Mouse (Mus musculus) lung, postnatal 10 days (tissue): ENCODE results near the gene Rab7.
"Not testable (repeated sequence)": the region's sequence is repeated elsewhere in the genome, so short reads cannot be mapped to it uniquely, and the experiment has no call there.

ENCODE experiments used
- DNase-seq: peaks from one replicate; pipeline ENCODE4 v3.0.0; 2021

The Rab7 gene

GRCm38 (mm10) chr6:87997706-87998265 is 47.3 kb downstream of the Rab7 start:
- peak; percentile 81 for DNase-seq

GRCm38 (mm10) chr6:87996606-87997005 is 48.5 kb downstream of the Rab7 start:
- no peak for DNase-seq

DNA sequence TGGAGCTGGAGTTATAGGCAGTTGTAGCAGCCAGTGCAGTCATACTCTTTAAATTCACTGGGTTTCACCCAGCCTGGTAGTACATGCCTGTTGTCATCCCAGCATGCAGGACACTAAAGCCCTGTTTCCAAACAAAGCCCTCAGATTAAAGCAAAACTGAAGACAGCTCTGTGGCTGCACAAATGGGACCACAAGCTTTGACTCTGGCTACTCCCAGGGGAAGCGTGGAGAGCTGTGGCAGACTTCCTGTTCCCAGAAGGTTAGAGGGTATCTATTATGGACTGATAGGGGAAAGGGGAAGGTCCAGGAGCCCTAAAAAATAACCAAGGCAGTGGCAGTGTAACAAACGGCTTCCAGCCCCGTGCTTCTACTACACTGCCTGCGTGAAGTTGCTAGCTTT is 49.6 kb downstream of the Rab7 start:
- no peak for DNase-seq

- peak; percentile 40 for DNase-seq
Observed at GRCm38 (mm10) chr6:87993790-87994571, 51.1 kb downstream of the Rab7 start.

DNA sequence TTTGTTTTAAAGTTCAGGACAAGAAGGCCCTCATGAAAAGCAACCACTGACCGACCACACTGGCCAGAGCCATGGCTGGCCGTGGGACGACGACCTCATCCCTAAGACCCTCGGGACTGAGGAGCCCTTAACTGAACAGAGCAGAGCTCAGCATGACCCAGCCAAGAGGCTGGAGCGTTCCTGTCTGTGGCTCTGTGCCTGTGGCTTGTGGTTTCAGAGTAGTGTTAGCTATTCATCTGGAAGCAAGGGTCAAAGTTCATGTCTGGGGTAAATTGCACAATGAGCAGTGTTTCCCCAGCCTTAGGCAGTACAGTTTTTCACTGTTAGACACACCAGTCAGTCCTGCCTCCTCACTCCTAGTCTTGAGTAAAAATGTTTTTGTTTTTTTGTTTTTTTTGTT is 52.3 kb downstream of the Rab7 start:
- DNase-seq, result peak; percentile 72

GRCm38 (mm10) chr6:87991886-87992285 is 53.2 kb downstream of the Rab7 start:
- no peak for DNase-seq

DNA sequence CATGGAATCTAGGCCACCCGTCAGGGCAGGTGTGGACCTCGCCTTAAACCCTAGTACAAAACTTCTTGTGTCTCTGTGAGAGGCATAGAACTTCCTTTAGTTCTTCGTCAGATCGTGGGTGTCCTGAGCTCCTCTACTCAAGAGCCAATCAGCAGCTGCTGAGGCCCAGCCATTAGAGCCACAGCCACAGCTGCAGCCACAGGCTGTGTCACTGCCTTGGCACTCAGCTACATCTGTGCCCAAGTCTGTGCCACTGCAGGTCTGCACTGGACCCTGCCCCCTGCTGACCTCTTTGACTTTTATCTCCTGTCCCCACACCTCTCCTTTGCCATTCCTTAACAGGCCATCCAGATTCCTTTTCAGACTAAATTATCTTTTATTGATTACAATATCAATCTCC is 53.9 kb downstream of the Rab7 start:
- DNase-seq, result no peak

- DNase-seq, result no peak
Observed at GRCm38 (mm10) chr6:87982506-87982905, 62.6 kb downstream of the Rab7 start.

DNA sequence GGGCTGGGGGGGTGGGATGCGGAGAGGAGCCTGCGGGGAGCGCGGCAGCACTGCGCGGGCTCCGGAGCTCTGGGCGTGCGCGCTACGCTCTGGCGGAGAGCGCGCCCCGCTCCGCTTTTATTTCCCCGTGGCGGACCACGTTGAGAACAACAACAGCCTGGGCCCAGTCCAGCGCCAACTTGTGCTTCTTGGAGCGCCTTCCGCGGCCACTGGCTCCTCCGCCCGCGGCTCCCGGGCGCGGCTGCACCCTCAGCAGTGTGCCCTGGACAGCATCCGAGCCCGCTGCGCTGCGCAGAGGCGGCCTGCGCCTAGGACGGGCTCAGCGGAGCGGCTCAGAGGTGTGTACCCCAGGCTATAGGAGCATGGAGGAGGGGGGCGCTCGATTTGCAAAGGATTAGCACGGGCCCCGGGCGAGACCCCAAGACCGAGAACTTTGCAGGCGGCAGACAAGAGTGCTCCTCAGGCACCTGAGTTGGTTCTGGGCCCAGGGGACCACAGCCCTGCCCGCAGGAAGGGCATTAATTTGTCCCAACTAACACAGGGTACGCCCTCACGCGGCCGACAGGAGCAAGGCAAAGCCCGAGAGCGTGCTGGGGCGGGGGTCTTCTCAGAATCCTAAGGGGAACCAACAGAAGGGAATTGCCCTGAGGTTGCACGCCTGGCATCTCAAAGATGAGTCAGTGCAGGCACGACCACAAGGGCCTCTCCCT is 63.4 kb downstream of the Rab7 start, which contains the start of gene H1fx:
Gene H1fx (minus strand): TSS at position 91 of the 710 bp plus-strand sequence.
- peak; percentile 84 for DNase-seq

DNA sequence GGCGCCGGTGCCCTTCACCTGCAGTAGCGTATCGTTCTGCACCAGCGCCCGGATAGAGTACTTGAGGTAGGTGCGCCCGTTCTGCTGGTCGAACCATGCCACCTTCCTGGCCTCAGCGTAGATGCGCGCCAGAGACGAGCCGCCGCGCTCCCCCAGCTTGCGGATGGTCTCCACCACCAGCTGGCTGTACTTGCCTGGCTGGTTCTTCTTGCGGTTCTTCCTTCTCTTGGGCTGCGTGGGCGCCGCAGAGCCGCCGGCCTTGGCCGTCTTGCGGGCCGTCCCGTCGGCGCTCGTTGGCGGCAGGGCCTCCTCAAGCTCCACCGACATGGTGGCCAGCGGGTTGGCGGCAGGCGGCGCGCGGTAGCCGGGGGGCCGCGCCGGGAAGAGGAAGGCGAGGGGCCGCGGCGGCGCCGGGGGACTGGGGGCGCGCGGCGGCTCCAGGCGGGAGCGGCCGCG is 64.0 kb downstream of the Rab7 start:
- peak; percentile 37 for DNase-seq

DNA sequence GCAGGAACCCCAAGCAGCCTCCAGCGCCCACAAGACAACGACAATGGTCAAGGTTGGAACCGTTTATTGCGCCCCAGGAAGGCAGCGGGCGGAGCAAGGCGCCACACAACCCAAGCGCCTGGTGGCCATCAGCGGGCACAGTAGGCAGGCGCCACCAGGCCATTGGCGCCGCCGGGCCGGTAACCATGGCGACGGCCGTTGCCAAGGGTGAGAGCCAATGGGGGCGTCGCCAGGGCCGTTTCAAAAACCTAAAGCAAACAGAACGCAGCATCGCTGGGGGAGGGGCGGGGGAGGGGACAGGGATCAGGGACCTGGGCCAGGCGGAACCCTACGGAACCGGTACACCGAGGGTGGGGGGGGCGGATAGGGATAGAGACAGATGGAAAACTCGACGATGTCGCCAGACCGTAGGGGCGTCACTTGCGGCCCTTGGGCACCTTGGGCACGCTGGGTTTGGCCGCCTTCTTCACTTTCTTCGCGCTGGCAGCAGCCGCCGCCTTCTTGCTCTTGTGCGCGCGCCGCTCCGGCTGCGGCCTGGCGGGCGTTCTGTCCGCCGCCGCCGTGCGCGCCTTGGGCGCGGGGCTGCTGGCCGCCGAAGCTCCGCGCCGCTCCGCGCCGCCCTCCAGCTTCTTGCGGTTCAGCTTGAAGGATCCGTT is 64.6 kb downstream of the Rab7 start:
- DNase-seq, result peak; percentile 86

DNA sequence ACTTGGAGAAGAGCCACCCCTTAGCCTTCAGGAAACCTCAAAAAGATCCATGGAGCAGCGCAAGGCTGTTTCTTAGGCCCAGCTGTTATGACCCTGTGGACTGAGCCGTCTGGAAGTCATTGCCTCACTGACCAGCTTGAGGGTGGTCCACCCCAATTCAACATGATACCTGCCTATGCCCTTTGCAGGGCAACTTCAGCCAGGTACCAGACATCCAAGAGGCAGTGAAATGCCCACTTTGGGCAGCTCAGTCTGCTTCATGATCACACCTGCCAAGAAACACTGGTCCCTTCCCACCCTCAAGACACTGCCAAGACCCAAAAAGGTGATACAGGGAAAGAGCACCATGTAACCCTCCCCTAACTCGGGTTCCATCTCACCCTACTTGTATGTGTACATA is 65.3 kb downstream of the Rab7 start:
- no peak for DNase-seq

- no peak for DNase-seq
Observed at GRCm38 (mm10) chr6:87970041-87970440, 75.0 kb downstream of the Rab7 start.

DNA sequence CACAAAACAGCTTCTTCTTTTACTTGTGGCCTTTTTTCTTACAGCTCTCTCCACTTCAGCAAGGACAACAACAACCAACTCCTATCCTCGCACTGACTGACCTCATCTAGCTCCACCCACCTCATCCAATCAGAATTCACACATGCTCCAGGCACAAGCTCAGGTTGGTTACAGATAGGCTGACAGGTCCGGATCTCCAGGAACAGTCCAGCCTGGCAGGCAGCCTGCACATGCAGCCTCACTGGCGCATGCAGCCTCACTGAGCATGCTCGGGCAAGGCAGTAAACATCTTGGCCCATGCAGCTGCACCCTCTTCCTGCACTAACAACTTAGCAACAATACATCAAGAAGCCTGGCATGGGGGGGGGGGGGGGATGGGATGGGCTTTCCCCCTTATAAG is 82.6 kb downstream of the Rab7 start:
- not testable (repeated sequence) for DNase-seq
